Mouse (Mus musculus) liver, postnatal 0 days (tissue): Measurements from ENCODE around the gene Meis2.

Source experiments
- CTCF ChIP-seq: sonication (generic); IDR thresholded peaks from 2 replicates; pipeline ENCODE4 v1.5.1; 2016; ENCODE audit warnings: antibody characterized with exemption, low read depth
- EP300 ChIP-seq: IDR thresholded peaks from 2 replicates; pipeline ENCODE4 v1.6.1; 2016; ENCODE audit warnings: antibody characterized with exemption, low read depth, mild to moderate bottlenecking

DNA sequence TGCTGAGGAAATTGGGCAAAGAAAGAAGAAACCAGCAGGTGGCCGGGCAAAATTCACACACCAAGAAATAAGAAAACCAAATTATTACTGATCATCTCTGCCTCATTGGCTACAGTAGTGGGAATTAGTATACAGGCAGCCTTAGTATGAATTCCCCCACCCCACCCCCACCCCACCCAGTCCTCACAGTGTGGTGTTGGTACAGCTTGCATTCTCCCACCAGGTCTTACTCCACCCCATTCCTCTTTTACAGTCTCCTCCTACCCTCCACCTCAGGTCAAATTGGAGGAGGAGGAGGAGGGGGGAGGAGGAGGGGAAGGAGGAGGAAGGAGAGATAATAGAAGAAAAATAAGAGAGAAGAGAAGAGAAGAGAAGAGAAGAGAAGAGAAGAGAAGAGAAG lies 6.0 kb downstream of the Meis2 start:
- TF ChIP-seq CTCF (no peak), EP300 (no peak)
